Mouse (Mus musculus) forebrain, embryonic 16.5 days (tissue): ENCODE measurements at regions not wholly inside any gene's neighbourhood (a gene's known extent, or its start where the extent isn't known, plus 50 kb on each side); places are given as distances from the start of the nearest gene placed in this dataset.
A peak's percentile ranks its signal among the peaks of the same experiment; 100 is the strongest.

Source experiments
- ATAC-seq: fragments of 200-750 bp; cut with Nextera tagmentation; 2 replicates; pipeline ENCODE4 v1.8.0; 2017; ENCODE audit warnings: mild to moderate bottlenecking, moderate library complexity
- H3K27ac ChIP-seq: fragments of 300-500 bp; sonication (generic); 2 replicates; pipeline ENCODE4 v1.5.1; 2014; ENCODE audit warnings: low read length, control low read depth
- H3K27me3 ChIP-seq: fragments of 300-500 bp; sonication (generic); replicated peaks from 2 replicates; pipeline ENCODE4 v1.6.1; 2014; ENCODE audit warnings: low read length; ENCODE audit not compliant: control insufficient read depth, insufficient read depth
- H3K36me3 ChIP-seq: fragments of 300-500 bp; sonication (generic); 2 replicates; pipeline ENCODE4 v1.6.1; 2014; ENCODE audit not compliant: control insufficient read depth, insufficient read depth
- H3K4me1 ChIP-seq: fragments of 300-500 bp; sonication (generic); replicated peaks from 2 replicates; pipeline ENCODE4 v1.6.1; 2014; ENCODE audit warnings: low read length; ENCODE audit not compliant: control insufficient read depth, insufficient read depth
- H3K4me2 ChIP-seq: fragments of 300-500 bp; sonication (generic); 2 replicates; pipeline ENCODE4 v1.6.1; 2014; ENCODE audit warnings: mild to moderate bottlenecking, low read length, control low read depth
- H3K4me3 ChIP-seq: fragments of 300-500 bp; sonication (generic); replicated peaks from 2 replicates; pipeline ENCODE4 v1.5.1; 2014; ENCODE audit warnings: mild to moderate bottlenecking, low read length, control low read depth
- H3K9ac ChIP-seq: fragments of 300-500 bp; sonication (generic); replicated peaks from 2 replicates; pipeline ENCODE4 v1.6.1; 2014; ENCODE audit warnings: low read depth, low read length, control low read depth
- H3K9me3 ChIP-seq: fragments of 300-500 bp; sonication (generic); 2 replicates; pipeline ENCODE4 v1.6.1; 2016; ENCODE audit warnings: low read length; ENCODE audit not compliant: control insufficient read depth
- WGBS: fragments of 180-500 bp; shearing (Covaris S2); extraction: QIAGEN DNeasy Blood & Tissue Kit; methylation state at CpG from one replicate; pipeline ENCODE4 v1.1.7; 2014; 5-methylcytosine and 5-hydroxymethylcytosine counted together

DNA sequence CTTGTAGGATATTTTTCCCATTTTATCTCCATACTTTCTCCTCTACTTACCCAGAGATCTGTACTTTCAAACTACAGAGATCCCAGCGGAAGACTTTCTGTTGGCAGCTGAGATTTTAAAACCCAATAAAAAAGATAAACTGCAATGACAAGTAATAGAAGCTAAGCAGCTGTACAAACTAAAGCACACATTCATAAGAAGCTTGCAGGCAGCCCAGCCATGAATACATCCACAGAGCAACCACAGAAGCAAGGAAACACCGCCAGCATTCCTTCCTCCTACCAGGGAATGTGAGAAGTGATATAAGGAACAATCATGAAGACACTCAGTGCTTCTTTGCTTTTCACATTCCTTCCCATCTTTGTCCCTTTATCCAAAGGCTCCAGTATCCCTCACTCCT, 372.1 kb upstream of the Slco3a1 start:
- H3K27ac ChIP-seq = no peak overlapping the region
- H3K4me2 ChIP-seq = no peak overlapping the region
- 74% methylated on average over 2 of the region's 2 CpGs for WGBS

DNA sequence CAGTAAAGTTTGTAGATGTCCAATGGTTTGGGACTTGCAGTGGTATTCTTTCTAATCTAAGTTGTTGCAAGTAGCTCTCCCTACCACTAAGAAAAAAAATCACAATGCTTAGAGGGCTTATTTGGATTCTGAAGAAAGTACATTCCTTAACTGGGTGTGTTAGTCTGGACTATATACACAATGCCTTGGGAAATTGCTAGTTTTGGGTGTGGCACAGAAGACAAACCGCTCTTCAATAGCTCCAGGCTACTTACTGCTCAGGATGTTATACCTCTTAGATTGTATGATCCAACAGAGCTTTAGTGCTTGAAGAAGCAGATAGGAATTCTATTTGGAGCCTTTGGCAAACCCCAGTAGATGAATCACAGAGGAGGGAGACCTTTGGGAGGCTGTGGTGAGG, 369.6 kb upstream of the Slco3a1 start:
- no peak overlapping the region for H3K4me2 ChIP-seq
- H3K27me3 ChIP-seq = no peaks in the 10 kb centered on the region
- no peaks in the 10 kb centered on the region for H3K9me3 ChIP-seq
- no peak overlapping the region for H3K27ac ChIP-seq
- ATAC-seq = no peak
- H3K9ac ChIP-seq = no peak overlapping the region
- H3K36me3 ChIP-seq = no peaks in the 10 kb centered on the region
- no peak overlapping the region for H3K4me3 ChIP-seq
- WGBS = 92% methylated on average over 1 of the region's 1 CpGs
- H3K4me1 ChIP-seq = 0 out of 2 replicates have a peak, but pooled peaks cover 5% of the 10 kb centered on the region

More for the DNA sequence above, 372.1 kb upstream of the Slco3a1 start:
- Histone ChIP-seq H3K36me3 (no peaks in the 10 kb centered on the region), H3K4me1 (0 out of 2 replicates have a peak, but pooled peaks cover 5% of the 10 kb centered on the region), H3K9me3 (no peaks in the 10 kb centered on the region), H3K27me3 (no peaks in the 10 kb centered on the region), H3K9ac (no peak overlapping the region), H3K4me3 (no peak overlapping the region)
- ATAC-seq = no peak

DNA sequence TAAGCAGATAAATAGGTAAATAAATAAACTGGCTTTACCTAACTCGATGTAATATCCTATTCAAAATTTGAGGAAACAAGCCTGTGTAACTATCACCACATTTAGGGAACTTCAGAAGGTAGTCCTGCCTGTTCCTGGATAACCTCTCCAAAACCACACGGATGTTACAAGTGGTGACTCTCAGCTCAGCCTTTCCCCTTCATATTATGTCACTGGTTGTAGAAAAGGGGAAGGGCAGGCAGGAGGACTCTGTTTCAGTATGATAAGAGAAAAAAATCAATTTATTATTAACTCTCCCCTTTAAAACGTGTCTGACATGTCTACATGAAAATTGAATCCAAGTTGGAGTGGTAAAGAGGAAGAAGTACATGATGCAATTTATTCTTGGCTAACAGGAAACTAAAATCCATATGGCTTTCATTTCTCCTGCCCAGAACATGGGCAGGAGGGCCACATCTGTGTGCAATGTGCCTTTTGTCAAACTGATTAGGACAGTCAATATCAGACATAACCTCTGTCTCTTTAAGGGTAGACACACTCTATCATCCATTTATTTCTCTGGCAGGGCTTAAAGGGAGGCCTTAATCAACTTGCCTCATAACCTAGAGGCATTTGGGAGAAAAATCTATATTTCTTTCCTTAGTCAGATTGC, 353.9 kb upstream of the Slco3a1 start:
- H3K36me3 ChIP-seq = no peaks in the 10 kb centered on the region
- no peaks in the 10 kb centered on the region for H3K9me3 ChIP-seq
- H3K4me1 ChIP-seq = no peaks in the 10 kb centered on the region
- no peak overlapping the region for H3K4me3 ChIP-seq
- no peak for ATAC-seq
- no peak overlapping the region for H3K4me2 ChIP-seq
- H3K27me3 ChIP-seq = no peaks in the 10 kb centered on the region
- H3K27ac ChIP-seq = no peak overlapping the region
- H3K9ac ChIP-seq = no peak overlapping the region
- 77% methylated on average over 3 of the region's 3 CpGs for WGBS

DNA sequence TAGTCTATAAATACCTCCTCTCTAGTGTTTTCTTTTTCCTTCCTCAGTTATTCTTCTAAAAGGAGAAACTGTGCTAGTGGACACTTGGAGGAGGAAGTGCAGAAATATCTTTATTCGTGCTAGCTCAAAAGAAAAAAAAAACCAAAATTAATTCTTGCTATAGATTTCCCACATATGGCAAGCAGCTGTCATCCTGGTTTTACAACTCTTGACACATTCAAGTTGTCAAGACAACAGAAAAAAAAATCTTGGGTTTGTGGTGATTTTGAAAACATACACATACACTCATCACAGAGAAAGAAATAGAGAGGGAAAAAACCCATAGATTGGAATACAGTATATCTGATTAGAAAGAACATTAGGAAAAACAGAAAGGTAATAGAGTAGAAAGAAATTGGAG, 352.8 kb upstream of the Slco3a1 start:
- no peaks in the 10 kb centered on the region for H3K4me1 ChIP-seq
- no peak for ATAC-seq
- no peaks in the 10 kb centered on the region for H3K36me3 ChIP-seq
- H3K4me2 ChIP-seq = no peak overlapping the region
- no peak overlapping the region for H3K4me3 ChIP-seq
- no peak overlapping the region for H3K9ac ChIP-seq
- H3K27me3 ChIP-seq = no peaks in the 10 kb centered on the region
- no peak overlapping the region for H3K27ac ChIP-seq
- 67% methylated on average over 1 of the region's 1 CpGs for WGBS
- H3K9me3 ChIP-seq = no peaks in the 10 kb centered on the region

DNA sequence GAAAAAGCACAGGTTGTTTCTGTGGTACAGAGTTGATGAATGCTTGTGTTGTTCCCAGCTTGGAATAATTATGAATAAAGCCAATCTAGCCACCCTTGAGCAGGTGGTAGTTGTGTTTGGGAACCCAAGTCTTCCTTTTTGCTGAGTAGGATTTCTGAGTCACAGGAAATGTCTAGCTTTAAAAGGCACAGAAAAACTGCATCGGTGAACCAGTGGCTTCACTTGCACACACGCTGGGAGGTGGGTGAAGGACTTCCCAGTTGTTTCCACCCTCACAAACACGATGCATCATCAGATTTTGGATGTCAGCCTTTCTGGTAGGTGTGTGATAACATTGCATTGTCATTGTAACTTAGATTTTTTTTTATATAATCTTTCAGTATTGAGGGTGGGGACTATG, 322.9 kb upstream of the Slco3a1 start:
- H3K27ac ChIP-seq = no peak overlapping the region
- H3K4me1 ChIP-seq = no peaks in the 10 kb centered on the region
- no peaks in the 10 kb centered on the region for H3K36me3 ChIP-seq
- no peaks in the 10 kb centered on the region for H3K9me3 ChIP-seq
- H3K9ac ChIP-seq = no peak overlapping the region
- no peak overlapping the region for H3K4me2 ChIP-seq
- H3K27me3 ChIP-seq = no peaks in the 10 kb centered on the region
- no peak for ATAC-seq
- 89% methylated on average over 3 of the region's 3 CpGs for WGBS
- no peak overlapping the region for H3K4me3 ChIP-seq

DNA sequence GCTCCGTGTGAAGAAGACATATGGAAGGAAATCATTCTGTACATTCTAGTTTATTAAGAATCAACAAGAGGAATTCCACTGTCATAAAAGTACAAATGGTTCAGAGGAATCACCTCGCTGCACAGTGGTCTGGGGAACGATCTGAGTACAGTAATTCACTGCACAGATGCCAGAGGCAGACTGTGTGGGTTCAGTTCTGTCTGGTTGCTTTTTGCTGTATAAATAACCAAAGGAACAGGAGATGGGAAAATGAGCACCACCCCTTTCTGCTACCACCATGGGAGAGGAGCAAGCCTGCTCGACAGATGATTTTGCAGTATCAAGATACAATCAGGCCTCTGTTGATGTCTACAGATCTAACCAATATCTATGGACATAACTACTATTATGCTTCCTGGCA, 322.1 kb upstream of the Slco3a1 start:
- Histone ChIP-seq H3K9ac (no peak overlapping the region), H3K36me3 (no peaks in the 10 kb centered on the region), H3K4me3 (no peak overlapping the region), H3K9me3 (no peaks in the 10 kb centered on the region), H3K27ac (no peak overlapping the region), H3K27me3 (no peaks in the 10 kb centered on the region), H3K4me2 (no peak overlapping the region), H3K4me1 (no peaks in the 10 kb centered on the region)
- 81% methylated on average over 4 of the region's 4 CpGs for WGBS
- ATAC-seq = no peak

DNA sequence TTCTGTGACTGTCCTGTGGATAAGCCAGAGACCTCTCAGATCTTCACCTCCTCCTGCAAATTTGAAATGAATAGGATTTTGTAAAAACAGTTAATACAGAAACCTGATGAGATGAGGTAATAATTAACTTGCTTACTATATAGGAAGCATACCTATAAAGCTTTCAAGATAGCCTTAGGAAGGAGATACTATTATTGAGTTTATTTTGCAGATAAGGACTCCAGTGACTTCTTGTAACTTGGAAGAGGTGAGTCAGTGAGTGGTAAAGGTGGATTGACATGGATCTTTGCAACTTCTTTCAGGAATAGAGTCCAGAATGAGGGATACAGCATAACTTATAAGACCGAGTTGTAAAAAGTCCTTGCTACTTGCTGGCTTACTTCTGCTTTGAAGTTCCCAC, 315.7 kb upstream of the Slco3a1 start:
- no peaks in the 10 kb centered on the region for H3K4me1 ChIP-seq
- H3K9me3 ChIP-seq = no peaks in the 10 kb centered on the region
- H3K27me3 ChIP-seq = no peaks in the 10 kb centered on the region
- no peaks in the 10 kb centered on the region for H3K36me3 ChIP-seq
- no peak overlapping the region for H3K27ac ChIP-seq
- no peak overlapping the region for H3K9ac ChIP-seq
- no peak overlapping the region for H3K4me3 ChIP-seq
- no peak overlapping the region for H3K4me2 ChIP-seq
- no peak for ATAC-seq
- WGBS = 100% methylated on average over 1 of the region's 1 CpGs

DNA sequence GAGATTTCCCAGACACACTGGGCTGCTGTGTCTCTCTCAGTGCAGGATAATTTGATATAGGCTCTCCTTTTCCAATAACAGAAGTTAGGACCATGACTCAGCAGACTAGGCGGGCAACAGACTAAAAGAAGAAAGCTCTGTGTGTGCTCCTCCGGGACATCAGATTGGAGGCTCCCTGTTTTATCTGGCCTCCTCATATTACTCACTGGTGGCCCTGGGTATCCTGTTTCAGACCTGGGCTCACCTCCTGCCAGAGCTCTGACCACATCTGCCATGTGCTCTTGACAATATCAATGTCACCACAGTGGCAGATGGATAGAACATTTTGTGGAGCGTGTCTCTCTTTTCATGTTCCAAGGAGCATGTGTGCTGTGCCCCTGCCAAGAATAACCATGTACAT, 308.1 kb upstream of the Slco3a1 start:
- no peak for ATAC-seq
- Histone ChIP-seq H3K36me3 (no peaks in the 10 kb centered on the region), H3K9me3 (no peaks in the 10 kb centered on the region), H3K27me3 (no peaks in the 10 kb centered on the region), H3K4me1 (no peaks in the 10 kb centered on the region), H3K9ac (no peak overlapping the region), H3K4me2 (no peak overlapping the region), H3K4me3 (no peak overlapping the region), H3K27ac (no peak overlapping the region)
- WGBS = 84% methylated on average over 3 of the region's 3 CpGs

DNA sequence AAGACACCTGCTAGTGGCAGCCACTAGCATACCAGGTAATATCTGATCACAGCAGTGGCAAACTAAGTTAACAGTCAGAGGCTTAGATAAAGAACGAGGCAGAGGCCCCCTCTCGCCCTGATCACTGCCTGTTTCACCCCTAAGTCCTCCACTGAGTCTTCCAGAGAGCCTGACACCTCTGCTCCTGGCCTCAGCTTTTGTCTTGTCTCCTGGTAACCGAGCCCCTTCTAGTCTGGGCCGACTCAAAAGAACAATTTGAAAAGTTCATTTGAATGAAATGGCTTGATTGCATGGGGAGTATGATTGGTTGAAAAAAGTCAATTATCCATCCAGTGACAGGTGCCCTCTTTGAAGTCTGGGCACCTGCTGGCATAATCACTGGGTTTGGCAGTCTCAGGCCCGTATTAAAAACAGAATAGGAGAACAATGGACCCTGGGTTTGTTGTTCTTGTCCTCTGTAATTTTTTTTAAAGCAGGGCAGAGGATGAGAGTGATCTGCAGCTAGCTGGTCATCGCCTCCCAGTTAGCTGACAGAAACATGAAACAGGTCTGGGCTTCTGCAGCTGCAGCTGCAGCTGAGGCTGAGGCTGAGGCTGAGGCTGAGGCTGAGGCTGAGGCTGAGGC, 289.8 kb upstream of the Slco3a1 start:
- no peak overlapping the region for H3K27ac ChIP-seq
- peaks cover 8% of the 10 kb centered on the region for H3K4me1 ChIP-seq
- no peak; the same call in 1 of the 2 replicates for ATAC-seq
- H3K27me3 ChIP-seq = no peaks in the 10 kb centered on the region
- no peak overlapping the region for H3K4me3 ChIP-seq
- no peak overlapping the region for H3K4me2 ChIP-seq
- 0 out of 2 replicates have a peak overlapping the region, but pooled peaks have one; percentile 17 for H3K9ac ChIP-seq
- WGBS = 9% methylated on average over 6 of the region's 6 CpGs
- H3K9me3 ChIP-seq = no peaks in the 10 kb centered on the region
- no peaks in the 10 kb centered on the region for H3K36me3 ChIP-seq
